Comparison of ENCODE assay signal across 19 mouse cellular contexts in the genomic region with DNA sequence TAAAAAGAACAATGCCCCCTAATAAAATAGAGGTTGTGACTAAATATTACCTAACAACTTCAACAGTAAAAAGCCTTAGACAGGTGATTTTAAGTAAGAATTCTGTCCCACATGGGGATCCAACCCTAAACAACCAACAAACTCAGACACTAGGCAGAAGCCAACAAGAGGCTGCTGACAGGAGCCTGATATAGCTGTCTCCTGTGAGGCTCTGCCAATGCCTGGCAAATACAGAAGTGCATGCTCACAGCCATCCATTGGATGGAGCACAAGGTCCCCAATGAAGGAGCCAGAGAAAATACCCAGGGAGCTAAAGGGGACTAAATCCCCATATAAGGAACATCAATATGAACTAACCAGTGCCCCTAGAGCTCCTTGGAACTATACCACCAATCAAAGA. TPM values are rescaled to one million over a fixed set of nuclear protein-coding genes. Genes with fewer than 3 reads are reported as not detected.
"Had no signal": no experiment of that assay in that cellular context is flagged by ENCODE, and none has a peak within 500 bp of the region (broad histone marks: within the 10 kb centered on the region; RNA-seq: fewer than 3 reads in every experiment).

No protein-coding gene starts in this region.

RNA-seq across cellular contexts. Expression of gene Olfr1118, which starts 13.4 kb away (rescaled TPM):
- total RNA-seq: megakaryocyte progenitor cell, adult 5-6 weeks; midbrain, postnatal 0 days; monocyte, adult 5-6 weeks; neutrophil, adult 5-6 weeks had no signal
- polyA plus RNA-seq: lung, adult 2 months; lung, embryonic 15.5 days; lung, postnatal 0 days; macrophage; midbrain, embryonic 11.5 days; midbrain, embryonic 13.5 days; midbrain, embryonic 15.5 days; midbrain, postnatal 0 days; neural tube, embryonic 12.5 days; neural tube, embryonic 14.5 days; spleen, adult 2 months; stomach, embryonic 15.5 days; stomach, postnatal 0 days; testis, adult 2 months; thymus, adult 2 months; urinary bladder, adult 2 months had no signal

RNA-seq across cellular contexts. Expression of gene Olfr1116, which starts 26.6 kb away (rescaled TPM):
- total RNA-seq: megakaryocyte progenitor cell, adult 5-6 weeks; midbrain, postnatal 0 days; monocyte, adult 5-6 weeks had no signal
- polyA plus RNA-seq: lung, adult 2 months; lung, embryonic 15.5 days; lung, postnatal 0 days; macrophage; midbrain, embryonic 11.5 days; midbrain, embryonic 13.5 days; midbrain, embryonic 15.5 days; midbrain, postnatal 0 days; neural tube, embryonic 12.5 days; neural tube, embryonic 14.5 days; spleen, adult 2 months; stomach, embryonic 15.5 days; stomach, postnatal 0 days; testis, adult 2 months; thymus, adult 2 months; urinary bladder, adult 2 months had no signal

RNA-seq across cellular contexts. Expression of gene Olfr1115, which starts 46.2 kb away (rescaled TPM):
- total RNA-seq: megakaryocyte progenitor cell, adult 5-6 weeks; midbrain, postnatal 0 days; monocyte, adult 5-6 weeks; neutrophil, adult 5-6 weeks had no signal
- polyA plus RNA-seq: lung, adult 2 months; lung, embryonic 15.5 days; lung, postnatal 0 days; macrophage; midbrain, embryonic 11.5 days; midbrain, embryonic 13.5 days; midbrain, embryonic 15.5 days; midbrain, postnatal 0 days; neural tube, embryonic 12.5 days; neural tube, embryonic 14.5 days; spleen, adult 2 months; stomach, embryonic 15.5 days; stomach, postnatal 0 days; testis, adult 2 months; thymus, adult 2 months; urinary bladder, adult 2 months had no signal
